Mouse (Mus musculus) embryonic facial prominence, embryonic 14.5 days (tissue): ENCODE data around the gene Slit2. TPM values are rescaled to one million over a fixed set of nuclear protein-coding genes. Genes with fewer than 3 reads are reported as not detected.

Experiments
- ATAC-seq: fragments of 200-750 bp; cut with Nextera tagmentation; 2 replicates; pipeline ENCODE4 v1.8.0; 2017; ENCODE audit warnings: low read depth, moderate number of reproducible peaks, moderate TSS enrichment
- DNase-seq: peaks from one replicate; pipeline ENCODE4 v3.0.0-alpha.2; 2015; ENCODE audit warnings: low spot score
- H3K27ac ChIP-seq: fragments of 300-500 bp; sonication (generic); replicated peaks from 2 replicates; pipeline ENCODE4 v1.5.1; 2014; ENCODE audit warnings: low read depth, mild to moderate bottlenecking, low read length, moderate library complexity
- H3K27me3 ChIP-seq: fragments of 300-500 bp; sonication (generic); replicated peaks from 2 replicates; pipeline ENCODE4 v1.6.1; 2014; ENCODE audit warnings: low read length; ENCODE audit not compliant: control insufficient read depth, insufficient read depth
- H3K36me3 ChIP-seq: fragments of 300-500 bp; sonication (generic); 2 replicates; pipeline ENCODE4 v1.6.1; 2014; ENCODE audit warnings: low read length, mixed read lengths; ENCODE audit not compliant: control insufficient read depth, insufficient read depth
- H3K4me1 ChIP-seq: fragments of 300-500 bp; sonication (generic); 2 replicates; pipeline ENCODE4 v1.6.1; 2014; ENCODE audit warnings: antibody characterized with exemption, low read length; ENCODE audit not compliant: control insufficient read depth, insufficient read depth
- H3K4me2 ChIP-seq: fragments of 300-500 bp; sonication (generic); 2 replicates; pipeline ENCODE4 v1.6.1; 2014; ENCODE audit warnings: low read depth, mild to moderate bottlenecking, low read length, moderate library complexity, mixed read lengths
- H3K4me3 ChIP-seq: fragments of 300-500 bp; sonication (generic); 2 replicates; pipeline ENCODE4 v1.5.1; 2014; ENCODE audit warnings: low read depth, mild to moderate bottlenecking, low read length
- H3K9ac ChIP-seq: fragments of 300-500 bp; sonication (generic); 2 replicates; pipeline ENCODE4 v1.6.1; 2014; ENCODE audit warnings: low read depth, mild to moderate bottlenecking, low read length, moderate library complexity, mixed read lengths
- H3K9me3 ChIP-seq: fragments of 300-500 bp; sonication (generic); 2 replicates; pipeline ENCODE4 v1.6.1; 2016; ENCODE audit warnings: low read length; ENCODE audit not compliant: control insufficient read depth
- WGBS: fragments of 180-500 bp; shearing (Covaris S2); extraction: QIAGEN DNeasy Blood & Tissue Kit; methylation state at CpG from one replicate; pipeline ENCODE4 v1.1.7; 2014; 5-methylcytosine and 5-hydroxymethylcytosine counted together
- polyA plus RNA-seq: library from polyadenylated mRNA; unstranded; fragments of >200 nt; fragmentation: Nextera tagmentation; extraction: Ambion mirVana; gene quantifications from 2 replicates; pipeline ENCODE4 v1.2.1, GENCODE M21; 2014

The Slit2 gene
- polyA plus RNA-seq, 1 experiment from 2014 or later: 27.0 TPM

GRCm38 (mm10) chr5:48160829-48161228 is 177.9 kb downstream of the Slit2 start:
- Histone ChIP-seq H3K9me3 (no peaks in the 10 kb centered on the region), H3K9ac (no peak overlapping the region), H3K4me3 (no peak overlapping the region), H3K36me3 (no peaks in the 10 kb centered on the region), H3K4me2 (no peak overlapping the region), H3K27ac (no peak overlapping the region), H3K4me1 (no peaks in the 10 kb centered on the region), H3K27me3 (no peaks in the 10 kb centered on the region)
- ATAC-seq: no peak
- WGBS: 80% methylated on average over 3 of the region's 3 CpGs
- DNase-seq: no peak

DNA sequence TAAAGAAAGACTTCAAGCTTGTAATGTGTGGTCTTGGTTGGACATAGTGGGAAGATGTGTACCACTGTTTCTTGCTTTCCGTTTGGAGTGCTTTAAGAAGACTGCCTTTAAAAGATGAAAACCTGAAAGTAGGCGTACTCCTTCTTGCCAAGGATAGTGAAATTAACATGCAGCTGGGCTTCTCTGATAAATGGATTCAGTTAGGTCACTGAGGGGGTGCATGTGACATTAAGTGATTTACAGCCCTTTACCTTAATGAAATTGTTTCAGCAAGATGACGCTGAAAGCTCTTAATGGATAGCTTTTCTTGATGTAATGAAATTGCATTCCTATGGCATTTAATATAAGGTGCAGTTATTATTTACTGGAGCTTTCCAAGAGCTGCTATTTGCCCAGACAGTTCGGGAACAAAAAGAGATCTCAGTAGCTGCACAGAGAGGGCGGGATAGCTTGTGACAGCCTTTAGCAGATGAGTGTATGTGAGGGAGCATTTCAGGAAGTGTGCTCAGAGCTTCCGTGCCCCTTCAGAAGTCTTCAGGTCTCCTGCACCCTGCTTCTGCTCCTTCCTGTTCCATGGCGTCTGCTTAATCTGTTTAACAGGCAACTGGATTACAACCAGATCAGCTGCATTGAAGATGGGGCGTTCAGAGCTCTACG is 198.8 kb downstream of the Slit2 start:
- Histone ChIP-seq H3K9ac (no peak overlapping the region), H3K4me1 (no peaks in the 10 kb centered on the region), H3K4me2 (no peak overlapping the region), H3K27me3 (no peaks in the 10 kb centered on the region), H3K4me3 (no peak overlapping the region), H3K27ac (no peak overlapping the region), H3K36me3 (no peaks in the 10 kb centered on the region), H3K9me3 (no peaks in the 10 kb centered on the region)
- WGBS: 60% methylated on average over 9 of the region's 9 CpGs
- DNase-seq (no peak), ATAC-seq (no peak)

DNA sequence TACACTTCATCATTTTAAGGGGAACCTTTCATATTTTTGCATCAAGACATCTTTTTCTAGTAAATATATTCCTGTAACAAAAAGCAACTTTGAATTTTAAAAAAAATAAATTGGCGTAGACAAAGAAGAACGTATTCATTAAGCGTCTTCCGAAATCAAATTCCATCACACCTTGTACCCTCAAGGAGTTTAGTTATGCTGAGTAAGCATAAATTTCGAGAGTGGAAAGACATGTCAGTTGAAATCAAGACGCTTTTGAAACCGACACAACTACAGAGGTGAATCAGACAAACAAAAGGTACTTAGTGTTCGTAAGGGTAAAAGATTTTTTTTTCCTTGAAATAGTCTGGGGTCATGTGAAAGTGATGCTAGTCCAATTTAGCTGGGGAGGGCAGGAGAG is 201.4 kb downstream of the Slit2 start:
- ATAC-seq (peak; percentile 26; the same call in 1 of the 2 replicates), DNase-seq (no peak)
- no peaks in the 10 kb centered on the region for H3K9me3 ChIP-seq
- 70% methylated on average over 8 of the region's 8 CpGs for whole genome bisulfite sequencing
- H3K9ac ChIP-seq: no peak overlapping the region
- H3K4me1 ChIP-seq: no peaks in the 10 kb centered on the region
- no peak overlapping the region for H3K4me2 ChIP-seq
- no peak overlapping the region for H3K4me3 ChIP-seq
- no peaks in the 10 kb centered on the region for H3K27me3 ChIP-seq
- H3K27ac ChIP-seq: no peak overlapping the region
- peaks cover 1% of the 10 kb centered on the region; the same call in 1 of the 2 replicates for H3K36me3 ChIP-seq

GRCm38 (mm10) chr5:48187819-48188218 is 204.9 kb downstream of the Slit2 start:
- no peak overlapping the region for H3K27ac ChIP-seq
- H3K4me1 ChIP-seq: no peaks in the 10 kb centered on the region
- WGBS: 77% methylated on average over 4 of the region's 4 CpGs
- ATAC-seq (no peak), DNase-seq (peak; percentile 24)
- H3K9me3 ChIP-seq: no peaks in the 10 kb centered on the region
- H3K36me3 ChIP-seq: peaks cover 3% of the 10 kb centered on the region; the same call in 1 of the 2 replicates
- no peak overlapping the region for H3K4me2 ChIP-seq
- H3K9ac ChIP-seq: no peak overlapping the region
- no peak overlapping the region for H3K4me3 ChIP-seq
- H3K27me3 ChIP-seq: no peaks in the 10 kb centered on the region

- ATAC-seq (no peak), DNase-seq (no peak)
- Histone ChIP-seq H3K4me1 (no peaks in the 10 kb centered on the region), H3K4me2 (no peak overlapping the region), H3K9me3 (no peaks in the 10 kb centered on the region), H3K9ac (no peak overlapping the region), H3K36me3 (0 out of 2 replicates have a peak, but pooled peaks cover 3% of the 10 kb centered on the region), H3K4me3 (no peak overlapping the region), H3K27ac (no peak overlapping the region), H3K27me3 (no peaks in the 10 kb centered on the region)
Observed at GRCm38 (mm10) chr5:48199380-48199779, 216.4 kb downstream of the Slit2 start.

- DNase-seq (no peak), ATAC-seq (no peak)
- Histone ChIP-seq H3K36me3 (0 out of 2 replicates have a peak, but pooled peaks cover 6% of the 10 kb centered on the region), H3K27ac (no peak overlapping the region), H3K9me3 (no peaks in the 10 kb centered on the region), H3K9ac (no peak overlapping the region), H3K27me3 (no peaks in the 10 kb centered on the region), H3K4me2 (no peak overlapping the region), H3K4me1 (no peaks in the 10 kb centered on the region), H3K4me3 (no peak overlapping the region)
- 77% methylated on average over 2 of the region's 2 CpGs for WGBS
Observed at GRCm38 (mm10) chr5:48215248-48215647, 232.3 kb downstream of the Slit2 start.

GRCm38 (mm10) chr5:48219624-48220155 is 236.8 kb downstream of the Slit2 start:
- Histone ChIP-seq H3K9me3 (no peaks in the 10 kb centered on the region), H3K4me3 (no peak overlapping the region), H3K4me1 (no peaks in the 10 kb centered on the region), H3K27me3 (no peaks in the 10 kb centered on the region), H3K9ac (no peak overlapping the region), H3K36me3 (0 out of 2 replicates have a peak, but pooled peaks cover 6% of the 10 kb centered on the region), H3K4me2 (no peak overlapping the region), H3K27ac (no peak overlapping the region)
- DNase-seq: no peak
- WGBS: 82% methylated on average over 10 of the region's 10 CpGs
- ATAC-seq: no peak

DNA sequence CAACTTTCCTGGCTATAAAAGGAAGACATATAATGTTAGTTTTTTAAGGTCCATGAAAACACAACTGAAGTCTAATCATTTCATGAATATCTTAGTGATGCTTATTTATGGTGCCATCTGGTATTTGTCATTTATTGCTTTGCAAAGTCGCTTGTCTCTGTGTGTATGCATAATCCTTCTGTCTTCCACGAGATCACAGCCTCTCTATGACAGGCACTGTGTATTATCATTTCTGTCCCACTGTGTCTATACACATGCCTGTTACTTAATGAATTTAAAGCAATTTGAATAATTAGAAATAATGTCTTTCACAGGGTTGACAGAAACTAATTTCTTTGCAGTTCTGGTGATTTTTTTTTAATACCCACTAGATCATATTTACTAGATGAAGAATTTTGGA is 242.6 kb downstream of the Slit2 start:
- no peak overlapping the region for H3K4me2 ChIP-seq
- H3K27me3 ChIP-seq: no peaks in the 10 kb centered on the region
- 60% methylated on average over 2 of the region's 2 CpGs for WGBS
- no peaks in the 10 kb centered on the region for H3K4me1 ChIP-seq
- no peak overlapping the region for H3K4me3 ChIP-seq
- ATAC-seq (no peak), DNase-seq (no peak)
- H3K9me3 ChIP-seq: no peaks in the 10 kb centered on the region
- no peak overlapping the region for H3K27ac ChIP-seq
- H3K36me3 ChIP-seq: peaks cover 3% of the 10 kb centered on the region; the same call in 1 of the 2 replicates
- H3K9ac ChIP-seq: no peak overlapping the region
